Mouse (Mus musculus) olfactory bulb, adult 2 months (tissue): ENCODE measurements around the gene Shisal2b.

Experiments used
- CTCF ChIP-seq: fragments of 200-500 bp; IDR thresholded peaks from 2 replicates; pipeline ENCODE4 v1.5.1; 2012; ENCODE audit warnings: low read depth, mild to moderate bottlenecking, low read length, moderate library complexity; ENCODE audit not compliant: insufficient read depth
- POLR2A ChIP-seq: fragments of 200-500 bp; IDR thresholded peaks from 2 replicates; pipeline ENCODE4 v1.6.1; 2012; ENCODE audit warnings: mild to moderate bottlenecking, low read depth, low read length, moderate library complexity; ENCODE audit not compliant: insufficient read depth

- no peak for TF ChIP-seq POLR2A
- TF ChIP-seq CTCF, result no peak
These were observed at the start of gene Shisal2b for GRCm38 (mm10) chr13:104863127-104863979.
